Mouse (Mus musculus): ENCODE data around the gene Ldlrad3. TPM values are rescaled to one million over a fixed set of nuclear protein-coding genes. Genes with fewer than 3 reads are reported as not detected.

The Ldlrad3 gene
- polyA plus RNA-seq, 1 experiment from 2014 or later, result 7.2 TPM

DNA sequence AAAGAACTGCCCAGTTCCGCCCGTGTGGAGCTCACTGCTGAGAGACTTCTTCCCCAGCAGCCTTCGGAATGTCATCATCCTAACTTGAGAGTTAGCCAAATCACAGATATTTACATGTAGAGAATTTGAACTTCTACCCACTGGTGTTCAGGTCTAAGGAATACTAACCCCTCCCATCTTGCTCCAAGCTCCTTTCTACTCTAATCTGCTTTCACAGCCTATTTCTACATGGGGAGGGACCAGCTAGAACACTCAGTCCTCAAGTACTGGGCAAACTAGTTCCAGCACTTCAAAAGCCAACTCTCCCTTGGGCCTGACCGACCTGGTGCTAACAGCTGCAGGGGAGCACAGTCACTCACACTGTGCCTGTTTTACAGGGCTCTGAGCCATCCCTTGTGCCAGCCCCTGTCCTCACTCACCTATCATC lies 44.0 kb downstream of the Ldlrad3 start:
- WGBS (ENCODE audit: insufficient replicate concordance), result 46% methylated on average over 4 of the region's 4 CpGs
- no peak overlapping the region for H3K27ac ChIP-seq (ENCODE audit: low read length)
- H3K9me3 ChIP-seq (replicated peaks; ENCODE audit: control insufficient read depth, low read length), result no peaks in the 10 kb centered on the region
- H3K27me3 ChIP-seq (ENCODE audit: control insufficient read depth, insufficient read depth, low read depth, low read length), result no peaks in the 10 kb centered on the region
- H3K4me1 ChIP-seq (ENCODE audit: control insufficient read depth, low read depth, low read length), result no peaks in the 10 kb centered on the region; the same call in 1 of the 2 replicates
- H3K9ac ChIP-seq (ENCODE audit: low read depth, low read length), result no peak overlapping the region
- no peak for ATAC-seq (ENCODE audit: low read depth)
- no peak overlapping the region for H3K4me2 ChIP-seq (ENCODE audit: low read depth, low read length)
- no peak overlapping the region for H3K4me3 ChIP-seq (ENCODE audit: low read depth, low read length)
- no peaks in the 10 kb centered on the region for H3K36me3 ChIP-seq (ENCODE audit: control insufficient read depth, insufficient read depth)

DNA sequence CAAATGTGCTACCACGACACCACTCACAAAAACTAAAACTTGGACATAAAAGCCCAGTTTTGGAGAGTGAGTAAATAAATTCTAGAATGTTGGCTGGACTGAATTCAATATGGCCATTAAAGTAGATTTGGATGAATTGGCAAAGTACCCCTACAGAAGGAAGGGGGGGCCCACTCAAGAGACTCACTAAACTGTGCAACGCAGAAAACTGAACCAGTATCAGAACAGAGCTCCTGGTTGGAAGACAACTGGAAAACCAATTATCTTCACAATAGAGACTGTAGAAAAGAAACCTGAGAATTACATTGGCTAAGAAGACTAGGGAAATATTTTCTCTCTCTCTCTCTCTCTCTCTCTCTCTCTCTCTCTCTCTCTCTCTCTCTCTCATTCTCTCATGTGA lies 45.0 kb downstream of the Ldlrad3 start:
- whole genome bisulfite sequencing (ENCODE audit: insufficient replicate concordance), result 66% methylated on average over 2 of the region's 2 CpGs
- Histone ChIP-seq H3K4me1 (ENCODE audit: control insufficient read depth, low read depth, low read length) (no peaks in the 10 kb centered on the region; the same call in 1 of the 2 replicates), H3K4me3 (ENCODE audit: low read depth, low read length) (no peak overlapping the region)

DNA sequence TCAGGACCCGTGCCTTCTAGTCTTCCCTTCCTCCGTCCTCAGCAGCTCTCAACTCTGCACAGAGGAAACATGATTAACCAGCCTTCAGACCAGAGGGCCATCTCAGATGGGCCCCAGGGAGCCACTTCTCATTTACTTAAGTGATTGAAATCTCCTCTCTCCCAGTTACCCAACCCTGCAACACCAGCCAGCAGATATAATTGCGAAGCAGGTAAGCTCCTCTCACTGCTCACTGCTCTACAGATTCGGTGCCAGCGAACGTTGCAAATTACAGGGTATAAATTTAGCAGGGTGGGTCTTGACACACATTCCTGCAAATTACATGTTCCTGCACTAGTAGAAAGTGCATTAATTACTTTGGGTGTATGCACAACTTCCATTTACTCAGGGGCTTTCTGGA lies 48.3 kb downstream of the Ldlrad3 start:
- Histone ChIP-seq H3K36me3 (ENCODE audit: control insufficient read depth, insufficient read depth) (no peaks in the 10 kb centered on the region), H3K4me1 (ENCODE audit: control insufficient read depth, low read depth, low read length) (peaks cover 2% of the 10 kb centered on the region; the same call in 1 of the 2 replicates), H3K27ac (ENCODE audit: low read length) (no peak overlapping the region), H3K4me2 (ENCODE audit: low read depth, low read length) (no peak overlapping the region), H3K27me3 (ENCODE audit: control insufficient read depth, insufficient read depth, low read depth, low read length) (no peaks in the 10 kb centered on the region), H3K9ac (ENCODE audit: low read depth, low read length) (no peak overlapping the region), H3K9me3 (replicated peaks; ENCODE audit: control insufficient read depth, low read length) (no peaks in the 10 kb centered on the region), H3K4me3 (ENCODE audit: low read depth, low read length) (no peak overlapping the region)
- no peak for ATAC-seq (ENCODE audit: low read depth)
- WGBS (ENCODE audit: insufficient replicate concordance), result 45% methylated on average over 6 of the region's 6 CpGs

More for the DNA sequence above, 45.0 kb downstream of the Ldlrad3 start:
- ATAC-seq (ENCODE audit: low read depth), result no peak
- H3K36me3 ChIP-seq (ENCODE audit: control insufficient read depth, insufficient read depth), result no peaks in the 10 kb centered on the region
- H3K27ac ChIP-seq (ENCODE audit: low read length), result no peak overlapping the region
- H3K4me2 ChIP-seq (ENCODE audit: low read depth, low read length), result no peak overlapping the region
- no peak overlapping the region for H3K9ac ChIP-seq (ENCODE audit: low read depth, low read length)
- H3K27me3 ChIP-seq (ENCODE audit: control insufficient read depth, insufficient read depth, low read depth, low read length), result no peaks in the 10 kb centered on the region
- H3K9me3 ChIP-seq (replicated peaks; ENCODE audit: control insufficient read depth, low read length), result no peaks in the 10 kb centered on the region

DNA sequence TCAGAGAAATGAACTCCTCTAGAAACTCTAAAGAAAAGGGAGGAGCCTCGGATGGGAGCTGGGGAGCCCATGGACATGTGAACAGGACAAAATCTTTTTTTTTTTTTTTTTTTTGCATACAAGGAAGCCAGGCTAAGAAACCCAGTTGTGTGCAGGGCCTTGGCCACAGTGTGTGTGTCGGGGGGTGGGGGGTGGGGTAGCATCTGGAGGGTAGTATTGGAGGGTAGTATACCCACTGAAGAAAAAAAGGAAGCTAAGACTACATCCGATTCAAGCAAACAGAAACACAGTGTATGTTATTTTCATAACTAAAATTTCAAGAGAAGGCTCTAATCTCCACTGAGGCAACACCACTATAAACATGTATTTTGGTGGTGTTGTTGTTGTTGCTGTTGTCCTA lies 50.0 kb downstream of the Ldlrad3 start:
- no peak for ATAC-seq (ENCODE audit: low read depth)
- H3K27ac ChIP-seq (ENCODE audit: low read length), result no peak overlapping the region
- WGBS (ENCODE audit: insufficient replicate concordance), result 30% methylated on average over 3 of the region's 3 CpGs
- peaks cover 2% of the 10 kb centered on the region for H3K4me1 ChIP-seq (ENCODE audit: control insufficient read depth, low read depth, low read length)
- no peak overlapping the region for H3K9ac ChIP-seq (ENCODE audit: low read depth, low read length)
- H3K27me3 ChIP-seq (ENCODE audit: control insufficient read depth, insufficient read depth, low read depth, low read length), result no peaks in the 10 kb centered on the region
- no peaks in the 10 kb centered on the region for H3K36me3 ChIP-seq (ENCODE audit: control insufficient read depth, insufficient read depth)
- H3K4me2 ChIP-seq (ENCODE audit: low read depth, low read length), result no peak overlapping the region
- no peaks in the 10 kb centered on the region for H3K9me3 ChIP-seq (replicated peaks; ENCODE audit: control insufficient read depth, low read length)
- H3K4me3 ChIP-seq (ENCODE audit: low read depth, low read length), result no peak overlapping the region

DNA sequence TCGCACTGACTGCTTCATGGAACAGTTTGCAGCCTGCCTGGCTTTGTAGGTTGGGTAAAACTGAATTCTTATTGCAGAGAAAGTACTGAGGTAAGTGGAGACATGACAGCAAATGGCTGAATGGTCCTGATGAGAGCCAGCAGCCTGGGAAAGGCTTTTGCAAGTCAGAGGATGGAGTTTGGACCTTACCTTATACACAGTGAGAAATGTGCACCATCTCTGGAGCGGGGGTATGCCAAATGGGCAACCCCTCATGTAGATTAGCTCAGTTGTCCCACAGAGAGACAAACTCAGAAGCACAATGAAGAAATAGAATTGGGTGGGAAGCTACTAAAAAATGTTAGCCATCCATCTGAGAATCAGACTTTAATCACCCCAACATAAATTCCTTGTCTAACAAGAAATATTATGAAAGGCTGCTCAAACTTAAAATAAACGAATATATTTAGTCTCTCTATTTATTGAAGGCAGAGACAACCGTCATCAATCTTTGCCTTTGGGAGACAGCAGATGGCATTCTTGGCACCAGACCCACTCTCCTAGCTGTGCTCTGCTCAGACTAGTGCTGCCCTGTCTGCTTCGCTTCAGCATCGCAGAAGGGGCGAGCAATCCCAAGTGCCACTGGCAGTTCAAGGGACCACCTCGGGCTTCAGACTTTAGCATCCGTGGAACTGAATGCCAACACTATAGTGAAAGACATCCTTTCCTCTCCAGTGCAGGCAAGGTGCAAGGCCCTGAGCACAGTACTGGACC lies 51.5 kb downstream of the Ldlrad3 start:
- no peak for ATAC-seq (ENCODE audit: low read depth)
- no peak overlapping the region for H3K27ac ChIP-seq (ENCODE audit: low read length)
- no peaks in the 10 kb centered on the region for H3K9me3 ChIP-seq (replicated peaks; ENCODE audit: control insufficient read depth, low read length)
- WGBS (ENCODE audit: insufficient replicate concordance), result 70% methylated on average over 9 of the region's 9 CpGs
- no peak overlapping the region for H3K9ac ChIP-seq (ENCODE audit: low read depth, low read length)
- no peaks in the 10 kb centered on the region for H3K36me3 ChIP-seq (ENCODE audit: control insufficient read depth, insufficient read depth)
- no peak overlapping the region for H3K4me3 ChIP-seq (ENCODE audit: low read depth, low read length)
- no peak overlapping the region for H3K4me2 ChIP-seq (ENCODE audit: low read depth, low read length)
- peaks cover 5% of the 10 kb centered on the region for H3K4me1 ChIP-seq (ENCODE audit: control insufficient read depth, low read depth, low read length)
- H3K27me3 ChIP-seq (ENCODE audit: control insufficient read depth, insufficient read depth, low read depth, low read length), result no peaks in the 10 kb centered on the region

DNA sequence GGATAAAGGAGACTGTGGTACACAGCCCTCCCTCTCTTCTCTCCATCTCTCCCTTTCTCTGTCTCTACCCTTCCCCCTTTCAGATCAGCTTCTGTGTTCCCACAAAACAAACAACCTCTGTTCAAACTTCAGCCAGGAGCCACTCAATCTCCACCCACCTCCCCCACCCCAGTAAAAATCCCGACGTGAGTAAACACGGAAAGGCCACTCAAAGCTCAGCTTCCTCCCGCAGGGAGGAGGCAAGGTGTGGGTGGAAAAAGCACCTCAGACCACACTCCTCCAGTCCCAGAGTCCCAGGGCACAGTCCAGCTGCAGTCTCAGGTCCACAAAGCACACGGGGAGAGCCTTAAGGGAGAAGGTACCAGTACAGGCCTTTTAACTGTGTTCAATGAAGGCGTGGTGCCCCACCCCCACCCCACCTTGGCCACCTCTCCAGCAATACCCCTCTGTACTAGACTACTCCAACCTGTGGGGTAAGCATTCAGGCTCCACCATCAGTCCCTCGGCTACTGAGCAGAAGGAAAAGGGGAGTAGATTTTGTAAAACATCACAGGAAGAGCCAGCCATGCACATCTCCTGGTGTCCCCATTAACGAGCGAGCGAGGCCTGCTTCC lies 53.1 kb downstream of the Ldlrad3 start:
- no peaks in the 10 kb centered on the region for H3K9me3 ChIP-seq (replicated peaks; ENCODE audit: control insufficient read depth, low read length)
- 44% methylated on average over 10 of the region's 10 CpGs for WGBS (ENCODE audit: insufficient replicate concordance)
- H3K4me2 ChIP-seq (ENCODE audit: low read depth, low read length), result no peak overlapping the region
- no peaks in the 10 kb centered on the region for H3K36me3 ChIP-seq (ENCODE audit: control insufficient read depth, insufficient read depth)
- ATAC-seq (ENCODE audit: low read depth), result peak; percentile 87
- H3K27ac ChIP-seq (ENCODE audit: low read length), result peak overlapping the region; percentile 75
- H3K4me1 ChIP-seq (ENCODE audit: control insufficient read depth, low read depth, low read length), result peaks cover 5% of the 10 kb centered on the region
- H3K4me3 ChIP-seq (ENCODE audit: low read depth, low read length), result no peak overlapping the region
- H3K9ac ChIP-seq (ENCODE audit: low read depth, low read length), result no peak overlapping the region
- H3K27me3 ChIP-seq (ENCODE audit: control insufficient read depth, insufficient read depth, low read depth, low read length), result no peaks in the 10 kb centered on the region

DNA sequence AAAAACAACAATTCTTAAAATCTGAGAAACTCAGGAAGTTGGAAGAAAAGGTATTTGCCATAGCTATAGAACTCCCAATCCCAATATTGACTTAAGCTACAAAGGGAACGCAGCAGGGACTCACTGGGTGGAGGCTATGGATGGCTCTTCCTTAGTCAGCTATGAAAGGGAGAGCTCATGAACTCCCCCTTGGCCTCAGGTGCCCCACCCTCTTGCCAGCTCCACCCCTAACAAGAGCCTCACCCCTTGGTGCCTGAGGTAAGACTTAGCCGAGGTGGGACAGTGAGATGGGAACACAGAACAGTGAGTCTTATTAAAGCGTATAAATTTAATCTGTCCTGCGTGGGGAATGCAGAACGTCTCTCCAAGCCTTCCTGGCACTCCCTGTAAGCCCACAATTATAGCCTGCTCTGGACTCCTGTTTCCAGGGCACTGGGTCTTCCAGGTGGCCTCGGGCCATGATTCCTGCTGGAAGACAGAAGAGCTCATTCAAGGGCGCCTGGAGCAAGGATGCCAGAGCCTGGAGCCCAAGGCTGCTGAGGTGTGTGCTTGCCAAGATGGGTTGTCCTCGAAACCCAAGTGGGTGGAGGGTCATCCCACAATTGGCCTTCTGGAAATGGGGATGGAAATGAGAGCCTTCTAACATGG lies 55.9 kb downstream of the Ldlrad3 start:
- H3K4me3 ChIP-seq (ENCODE audit: low read depth, low read length), result no peak overlapping the region
- no peaks in the 10 kb centered on the region for H3K9me3 ChIP-seq (replicated peaks; ENCODE audit: control insufficient read depth, low read length)
- peaks cover 3% of the 10 kb centered on the region for H3K4me1 ChIP-seq (ENCODE audit: control insufficient read depth, low read depth, low read length)
- H3K27me3 ChIP-seq (ENCODE audit: control insufficient read depth, insufficient read depth, low read depth, low read length), result no peaks in the 10 kb centered on the region
- no peak overlapping the region for H3K27ac ChIP-seq (ENCODE audit: low read length)
- ATAC-seq (ENCODE audit: low read depth), result no peak
- WGBS (ENCODE audit: insufficient replicate concordance), result 56% methylated on average over 8 of the region's 8 CpGs
- H3K36me3 ChIP-seq (ENCODE audit: control insufficient read depth, insufficient read depth), result no peaks in the 10 kb centered on the region
- no peak overlapping the region for H3K4me2 ChIP-seq (ENCODE audit: low read depth, low read length)
- H3K9ac ChIP-seq (ENCODE audit: low read depth, low read length), result no peak overlapping the region

DNA sequence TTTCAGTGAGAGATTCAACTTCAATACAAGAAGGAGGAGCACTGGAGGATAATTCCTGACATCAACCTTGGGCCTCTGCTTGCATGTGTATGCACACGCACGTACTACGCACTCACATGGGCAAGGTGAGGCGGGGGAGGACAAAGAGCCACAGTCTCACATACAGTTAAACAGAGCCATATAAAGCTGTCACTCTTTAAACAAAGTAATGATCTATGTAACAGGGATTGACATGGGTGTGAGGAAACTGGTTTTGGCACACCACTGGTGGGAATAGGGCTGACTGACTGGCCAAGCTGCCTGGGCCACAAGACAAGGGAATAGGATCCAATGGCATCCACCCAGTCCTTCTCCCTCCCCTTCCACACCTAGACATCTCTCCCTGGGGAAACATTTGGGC lies 57.0 kb downstream of the Ldlrad3 start:
- WGBS (ENCODE audit: insufficient replicate concordance), result 75% methylated on average over 4 of the region's 4 CpGs
- H3K36me3 ChIP-seq (ENCODE audit: control insufficient read depth, insufficient read depth), result no peaks in the 10 kb centered on the region
- H3K4me3 ChIP-seq (ENCODE audit: low read depth, low read length), result no peak overlapping the region
- H3K27ac ChIP-seq (ENCODE audit: low read length), result no peak overlapping the region
- no peak for ATAC-seq (ENCODE audit: low read depth)
- no peak overlapping the region for H3K9ac ChIP-seq (ENCODE audit: low read depth, low read length)
- no peaks in the 10 kb centered on the region for H3K27me3 ChIP-seq (ENCODE audit: control insufficient read depth, insufficient read depth, low read depth, low read length)
- H3K4me1 ChIP-seq (ENCODE audit: control insufficient read depth, low read depth, low read length), result peaks cover 3% of the 10 kb centered on the region
- H3K4me2 ChIP-seq (ENCODE audit: low read depth, low read length), result no peak overlapping the region
- H3K9me3 ChIP-seq (replicated peaks; ENCODE audit: control insufficient read depth, low read length), result no peaks in the 10 kb centered on the region

DNA sequence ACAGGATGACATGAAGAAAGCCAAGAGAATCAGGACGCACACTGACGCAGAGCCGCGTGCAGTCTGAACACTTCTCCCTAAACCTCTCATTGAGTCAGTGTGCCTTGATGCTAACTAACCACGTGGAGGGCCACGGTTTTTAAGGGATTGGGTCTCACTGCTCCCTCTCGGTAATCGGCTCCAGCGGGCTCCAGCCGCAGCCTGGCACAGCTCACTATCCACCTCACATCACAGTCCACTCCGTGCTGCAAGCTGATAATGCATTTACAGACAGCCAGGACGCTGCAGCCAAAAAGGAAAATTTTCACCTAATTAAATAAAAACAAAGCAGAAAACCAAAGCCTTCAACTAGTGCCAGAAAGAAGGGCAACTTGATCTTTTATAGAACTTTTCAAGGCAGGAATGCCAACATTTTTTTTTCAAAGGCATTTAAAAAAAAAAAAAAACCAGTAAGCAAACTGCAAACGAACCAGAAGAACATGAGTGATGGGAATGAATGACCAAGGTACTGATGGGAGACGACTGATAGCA lies 57.6 kb downstream of the Ldlrad3 start:
- Histone ChIP-seq H3K27me3 (ENCODE audit: control insufficient read depth, insufficient read depth, low read depth, low read length) (no peaks in the 10 kb centered on the region), H3K27ac (ENCODE audit: low read length) (no peak overlapping the region), H3K4me3 (ENCODE audit: low read depth, low read length) (no peak overlapping the region), H3K36me3 (ENCODE audit: control insufficient read depth, insufficient read depth) (no peaks in the 10 kb centered on the region), H3K4me2 (ENCODE audit: low read depth, low read length) (no peak overlapping the region), H3K4me1 (ENCODE audit: control insufficient read depth, low read depth, low read length) (peaks cover 6% of the 10 kb centered on the region), H3K9me3 (replicated peaks; ENCODE audit: control insufficient read depth, low read length) (no peaks in the 10 kb centered on the region), H3K9ac (ENCODE audit: low read depth, low read length) (no peak overlapping the region)
- ATAC-seq (ENCODE audit: low read depth), result no peak
- WGBS (ENCODE audit: insufficient replicate concordance), result 74% methylated on average over 14 of the region's 14 CpGs
